Mouse (Mus musculus): ENCODE data around the gene Prkn.

GRCm38 (mm10) chr17:11885601-11886000 lies 1045.4 kb downstream of the Prkn start:
- TF ChIP-seq CTCF (IDR thresholded peaks at IDR 0.05) (no peak), EP300 (IDR thresholded peaks at IDR 0.05) (no peak)

Measured in lung, postnatal 0 days (tissue).